Mouse (Mus musculus) mouse trophoblast stem cell (cell line): ENCODE results near the gene Slc11a1.
"Not testable (repeated sequence)": the region's sequence is repeated elsewhere in the genome, so short reads cannot be mapped to it uniquely, and the experiment has no call there.

Source experiments
- in situ Hi-C, 2 experiments: fragments of 300-500 bp; cut with MseI, MboI; formaldehyde crosslinking; loops; 2 replicates in 1 of 2; 3 replicates in 1 of 2; pipeline ENCODE4 v1.15.1; 2025

Slc11a1 gene

DNA sequence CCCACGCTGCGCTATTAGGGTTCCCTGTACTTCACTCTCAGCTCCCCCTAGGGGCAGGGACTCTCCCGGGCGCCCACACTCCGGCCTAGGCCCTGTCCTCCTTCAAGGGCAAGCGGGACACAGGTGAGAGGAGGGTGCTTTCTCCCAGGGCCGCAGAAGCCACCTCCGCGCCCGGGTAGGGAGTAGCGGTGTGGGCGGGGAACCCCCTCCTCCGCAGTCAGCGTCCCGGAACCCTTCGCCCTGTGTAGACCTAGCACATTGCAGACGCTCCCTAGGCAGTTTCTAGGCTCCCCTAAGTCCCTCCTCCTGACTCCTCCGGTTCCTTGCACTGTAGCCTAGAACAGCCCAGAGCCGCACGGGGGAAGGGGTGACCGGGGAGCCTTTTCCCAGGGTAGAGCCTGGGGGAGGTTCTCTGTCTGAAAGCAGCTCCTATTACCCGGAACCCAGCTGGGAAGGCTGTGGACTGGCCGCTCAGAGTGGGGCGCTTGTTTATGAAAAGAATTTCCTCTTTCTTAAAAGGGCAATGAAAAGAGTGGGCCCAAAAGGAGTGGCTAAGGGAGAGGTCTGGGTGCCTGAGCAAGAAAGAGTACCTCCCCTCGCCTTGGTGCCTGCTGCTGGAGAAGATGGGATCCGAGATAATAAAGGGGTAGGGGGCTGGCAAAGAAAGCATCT lies 11.9 kb downstream of the Slc11a1 start:
- in situ Hi-C loops, result no loop called here

DNA sequence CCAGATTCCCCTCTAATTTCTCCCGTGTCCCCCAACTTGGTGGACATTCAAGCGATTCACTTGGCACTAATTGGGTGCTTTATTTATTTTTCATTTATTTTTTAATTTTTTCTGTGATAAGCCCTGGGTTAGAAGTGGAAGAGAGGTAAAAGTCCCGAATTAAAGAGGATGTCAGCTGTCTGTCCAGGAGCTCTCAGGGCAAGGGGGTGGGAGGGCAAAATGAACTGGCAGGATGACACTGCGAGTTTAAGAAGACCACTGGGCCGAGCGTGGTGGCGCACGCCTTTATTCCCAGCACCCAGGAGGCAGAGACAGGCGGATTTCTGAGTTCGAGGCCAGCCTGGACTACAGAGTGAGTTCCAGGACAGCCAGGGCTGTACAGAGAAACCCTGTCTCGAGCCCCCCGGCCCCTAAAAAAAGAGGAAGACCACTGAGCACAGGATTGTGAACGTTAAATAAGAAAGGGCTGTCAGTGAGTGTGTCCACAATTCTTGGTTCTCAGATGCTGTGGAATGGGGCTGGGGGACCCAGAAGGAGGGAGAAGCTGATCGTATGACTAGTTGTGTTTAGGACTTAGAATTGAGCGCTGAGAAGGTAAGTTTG lies 12.5 kb downstream of the Slc11a1 start:
- in situ Hi-C loops, result no loop called here

DNA sequence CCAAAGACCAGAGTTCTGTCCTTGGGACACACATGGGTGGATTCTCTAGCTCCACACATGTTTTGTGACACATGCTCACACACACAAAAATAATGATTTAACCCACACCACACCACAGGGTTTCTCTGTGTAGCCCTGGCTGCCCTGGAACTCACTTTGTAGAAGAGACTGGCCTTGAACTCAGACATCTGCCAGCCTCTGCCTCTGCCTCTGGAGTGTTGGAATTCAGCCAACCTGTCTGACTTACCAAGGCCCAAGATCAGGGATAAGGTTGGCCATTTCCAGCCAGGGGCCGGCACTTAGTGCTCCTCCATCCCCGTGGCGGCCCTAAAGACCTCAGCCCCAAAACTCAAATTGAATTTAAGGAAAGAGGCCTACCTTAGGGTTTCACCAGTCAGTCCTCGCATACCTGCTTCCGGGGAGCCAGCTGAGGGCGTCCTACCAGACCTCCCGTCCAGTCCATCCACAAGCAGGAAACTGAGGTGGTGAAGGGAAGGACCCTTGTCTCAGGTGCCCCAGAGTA lies 13.5 kb downstream of the Slc11a1 start:
- in situ Hi-C loops, result no loop called here

DNA sequence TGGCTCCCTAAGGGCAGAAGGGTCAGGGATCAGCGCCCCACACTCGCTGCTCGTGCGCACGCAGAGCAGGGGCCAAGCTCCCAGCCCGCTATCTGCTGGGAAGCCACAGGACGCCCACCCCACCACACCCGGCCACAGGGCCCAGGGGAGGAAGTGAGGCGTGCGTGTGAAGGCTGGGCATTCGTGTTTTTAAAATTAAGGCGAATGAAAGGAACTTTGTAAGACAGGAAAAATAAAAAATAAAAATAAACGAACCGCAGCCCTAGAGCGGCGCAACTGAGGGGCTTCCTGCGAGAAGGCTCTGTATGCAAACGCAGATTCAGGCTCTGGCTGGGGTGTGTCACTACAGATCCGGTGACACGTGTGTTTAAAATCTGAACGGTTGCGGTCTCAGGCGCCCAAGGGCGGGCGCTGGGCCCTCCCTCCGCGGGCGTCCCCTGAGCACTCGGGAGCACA lies 14.9 kb downstream of the Slc11a1 start:
- in situ Hi-C loops, result no loop called here

DNA sequence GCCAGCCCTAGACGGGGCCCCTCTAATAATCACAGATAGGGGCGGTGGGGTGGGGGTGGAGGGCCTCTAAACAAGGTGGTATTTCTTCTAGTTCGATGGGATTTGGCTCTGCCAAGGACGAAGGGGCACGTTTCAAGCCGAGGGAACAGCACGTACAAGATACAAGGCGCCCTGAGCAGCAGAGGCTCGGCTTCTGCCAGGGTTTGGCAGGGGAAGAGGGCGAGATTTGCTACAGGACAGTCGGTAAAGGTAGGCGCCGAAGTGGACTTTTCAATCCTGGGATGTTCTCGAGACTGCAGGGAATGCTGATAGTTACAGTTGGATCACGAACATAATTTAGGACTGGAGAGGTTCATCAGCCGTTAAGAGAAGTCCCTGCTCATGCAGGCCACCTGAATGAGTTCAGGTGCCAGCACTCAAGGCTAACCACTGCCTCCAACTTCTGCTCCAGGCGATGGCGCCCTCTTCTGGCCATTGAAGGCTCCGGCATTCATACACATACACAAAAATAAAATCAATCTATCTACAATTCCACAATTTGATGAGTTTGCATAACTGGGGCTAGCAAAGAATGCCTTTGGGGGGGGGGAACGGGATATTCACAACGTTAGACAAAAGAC lies 15.4 kb downstream of the Slc11a1 start:
- in situ Hi-C loops, result no loop called here

DNA sequence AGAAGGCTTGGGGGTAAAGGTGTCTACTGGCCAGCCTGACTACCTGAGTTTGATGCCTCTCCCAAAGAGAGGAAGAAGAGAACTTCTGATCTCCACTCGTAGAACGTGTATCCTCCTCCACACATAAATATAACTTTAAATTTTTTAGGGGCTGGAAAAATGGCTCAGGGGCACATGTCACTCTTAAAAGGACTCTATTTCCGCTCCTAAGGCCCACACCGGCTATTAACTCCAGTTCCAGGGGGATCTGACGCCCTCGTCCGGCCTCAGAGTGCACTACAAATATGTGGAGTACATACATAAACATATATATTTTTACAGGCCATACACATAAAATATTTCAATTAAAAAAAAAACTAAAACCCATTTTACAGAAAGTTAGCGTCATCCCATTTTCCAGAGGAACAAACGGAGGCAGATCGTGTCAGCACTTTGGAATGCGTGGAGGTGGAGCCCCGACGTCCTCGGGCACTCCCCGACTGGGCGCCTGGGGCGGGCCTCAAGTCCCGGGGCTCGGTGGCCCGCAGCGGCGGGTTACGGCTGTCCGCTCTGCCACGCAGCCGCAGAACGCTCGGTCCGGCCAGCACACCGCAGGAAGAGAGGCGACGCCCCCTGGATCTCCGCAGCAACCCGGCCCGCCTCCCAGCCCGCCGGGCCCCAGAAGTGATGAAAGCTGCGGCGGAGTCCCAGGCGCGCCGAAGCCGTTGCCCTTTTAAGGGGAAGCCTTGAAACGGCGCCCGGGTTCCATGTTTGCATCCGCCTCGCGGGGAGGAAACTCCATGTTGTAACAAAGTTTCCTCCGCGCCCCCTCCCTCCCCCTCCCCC lies 16.1 kb downstream of the Slc11a1 start, which contains the start of gene Ctdsp1:
TSS of gene Ctdsp1 (plus strand) at position 586 of the 825 bp plus-strand sequence.
- in situ Hi-C loops, result no loop called here

DNA sequence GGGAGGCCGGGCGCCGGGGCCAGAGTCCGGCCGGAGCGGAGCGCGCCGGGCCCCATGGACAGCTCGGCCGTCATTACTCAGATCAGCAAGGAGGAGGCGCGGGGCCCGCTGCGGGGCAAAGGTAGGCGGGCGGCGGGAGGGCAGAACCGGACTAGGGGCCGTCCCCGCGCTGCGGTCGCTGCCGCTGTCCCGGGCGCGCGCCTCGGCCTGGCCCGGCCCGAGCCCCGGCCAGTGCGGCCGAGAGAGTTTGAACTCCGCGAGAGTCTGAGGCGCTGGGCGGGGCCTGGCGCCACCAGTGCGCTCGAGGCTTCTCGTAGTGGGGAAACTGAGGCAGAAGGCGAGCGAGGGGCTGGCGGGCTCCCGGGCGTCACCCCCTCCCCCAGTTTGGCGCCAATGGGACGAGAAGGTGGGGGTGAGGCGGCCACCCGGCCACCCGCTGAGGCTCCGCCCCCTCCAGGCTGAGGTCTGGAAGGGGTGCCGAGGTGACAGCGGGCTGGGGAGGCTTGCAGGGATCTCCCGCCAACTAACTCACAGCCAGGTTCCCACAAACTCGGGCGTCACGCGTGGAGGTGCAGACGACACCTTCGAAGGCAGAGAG lies 16.9 kb downstream of the Slc11a1 start:
- in situ Hi-C loops, result no loop called here

GRCm38 (mm10) chr1:74392446-74392994 lies 17.5 kb downstream of the Slc11a1 start:
- in situ Hi-C loops, result no loop called here

GRCm38 (mm10) chr1:74393010-74393409 lies 18.0 kb downstream of the Slc11a1 start:
- in situ Hi-C loops, result no loop called here

- in situ Hi-C loops, result no loop called here
Measured at GRCm38 (mm10) chr1:74393697-74394096, 18.7 kb downstream of the Slc11a1 start.

DNA sequence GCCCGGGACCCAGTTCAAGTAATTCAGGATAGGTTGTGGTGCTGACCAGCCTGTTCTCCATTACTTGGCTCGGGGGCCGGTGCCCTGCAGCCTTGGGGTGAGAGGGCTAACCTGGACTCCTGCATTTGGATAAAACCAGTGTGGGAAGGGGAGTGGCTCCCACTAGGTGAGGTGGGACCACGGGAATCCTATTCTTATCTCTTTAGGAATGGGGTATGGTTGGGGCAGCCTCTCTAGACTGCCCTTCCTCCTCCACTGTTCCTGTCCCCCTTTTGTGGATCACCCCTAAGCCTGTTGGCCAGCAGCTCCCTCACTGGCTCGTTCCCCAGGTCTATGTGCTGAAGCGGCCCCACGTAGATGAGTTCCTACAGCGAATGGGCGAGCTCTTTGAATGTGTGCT lies 19.3 kb downstream of the Slc11a1 start:
- in situ Hi-C loops, result no loop called here

DNA sequence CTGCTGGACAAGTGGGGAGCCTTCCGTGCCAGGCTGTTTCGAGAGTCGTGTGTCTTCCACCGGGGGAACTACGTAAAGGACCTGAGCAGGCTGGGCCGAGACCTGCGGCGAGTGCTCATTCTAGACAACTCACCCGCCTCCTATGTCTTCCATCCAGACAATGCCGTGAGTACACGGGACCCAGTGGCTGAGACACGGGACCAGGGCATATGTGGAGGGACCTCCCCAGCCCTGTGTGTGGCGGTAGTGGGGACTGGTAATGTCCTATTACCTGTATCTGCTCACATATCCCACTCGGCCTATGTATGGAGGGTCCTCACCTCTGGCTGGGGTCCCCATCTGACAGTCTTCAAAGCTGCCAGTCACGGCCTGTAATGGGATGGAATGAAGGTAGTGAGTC lies 19.9 kb downstream of the Slc11a1 start:
- in situ Hi-C loops, result no loop called here

DNA sequence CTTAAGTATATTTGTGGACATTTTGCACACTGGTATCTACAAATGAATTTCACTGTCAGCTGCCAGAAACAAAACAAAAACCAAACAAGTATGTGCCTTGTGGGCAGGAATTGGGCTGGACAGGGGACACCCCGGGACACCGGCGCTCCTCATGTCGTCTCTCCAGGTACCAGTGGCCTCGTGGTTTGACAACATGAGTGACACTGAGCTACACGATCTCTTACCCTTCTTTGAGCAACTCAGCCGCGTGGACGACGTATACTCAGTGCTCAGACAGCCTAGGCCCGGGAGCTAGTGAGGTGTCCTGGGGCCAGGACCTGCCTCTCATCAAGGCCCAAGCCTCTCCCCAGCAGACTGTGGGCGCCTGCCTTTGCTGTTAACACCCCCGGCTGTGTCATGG lies 20.3 kb downstream of the Slc11a1 start:
- in situ Hi-C loops, result no loop called here

GRCm38 (mm10) chr1:74396456-74397222 lies 21.6 kb downstream of the Slc11a1 start:
- in situ Hi-C loops, result not testable (repeated sequence)

GRCm38 (mm10) chr1:74397268-74397918 lies 22.4 kb downstream of the Slc11a1 start:
- in situ Hi-C loops, result no loop called here

GRCm38 (mm10) chr1:74397919-74398451 lies 23.0 kb downstream of the Slc11a1 start:
- in situ Hi-C loops, result no loop called here

DNA sequence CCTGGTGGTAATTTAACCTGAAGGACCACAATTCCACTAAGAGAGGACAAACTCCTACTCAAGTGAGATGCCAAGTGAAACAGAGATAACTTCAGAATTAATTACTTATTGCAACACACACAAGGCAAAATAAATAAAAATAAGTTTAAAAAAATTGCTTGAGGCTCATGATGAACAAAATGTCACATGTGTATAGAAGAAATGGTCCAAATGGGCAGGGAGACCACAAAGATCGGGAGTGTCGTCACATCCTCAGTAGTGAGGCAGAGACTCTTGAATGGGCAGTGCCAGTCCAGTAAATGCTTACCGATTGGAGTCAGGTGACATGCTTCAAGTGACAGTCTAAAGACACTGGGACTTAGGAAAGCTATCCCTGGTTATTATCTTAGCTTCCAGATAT lies 25.5 kb downstream of the Slc11a1 start:
- in situ Hi-C loops, result no loop called here

DNA sequence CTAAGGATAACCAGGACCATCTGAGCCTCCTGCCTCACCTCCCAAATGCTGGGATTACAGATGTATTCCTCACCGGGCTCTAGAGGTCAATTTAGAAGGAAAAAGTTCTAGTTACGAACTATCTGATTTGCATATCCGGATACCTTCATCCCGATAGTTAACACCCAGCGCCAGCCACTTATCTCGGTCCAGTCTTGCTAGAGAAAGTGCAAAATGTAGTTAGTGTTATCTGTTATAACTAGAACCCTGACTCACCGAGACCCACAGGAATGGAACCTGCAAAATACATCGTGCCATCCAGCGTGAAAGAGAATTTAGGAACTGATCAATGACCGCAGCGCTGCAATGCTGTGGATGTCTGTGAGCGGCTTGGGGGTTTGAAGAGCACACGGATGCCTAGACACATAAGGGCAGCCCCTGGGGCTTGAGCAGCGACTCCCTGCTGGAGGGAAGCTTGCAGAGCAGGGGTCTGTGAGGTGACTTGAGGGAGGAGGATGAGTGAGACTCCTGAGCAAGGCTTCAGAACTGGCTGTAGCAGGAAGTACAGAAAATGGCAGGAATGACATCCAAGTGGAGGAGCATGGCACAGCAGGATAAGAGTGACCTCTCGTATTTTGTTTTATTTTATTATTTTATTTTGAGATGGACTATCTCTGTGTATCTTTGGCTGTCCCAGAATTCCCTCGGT lies 26.2 kb downstream of the Slc11a1 start:
- in situ Hi-C loops, result no loop called here

GRCm38 (mm10) chr1:74404206-74404605 lies 29.2 kb downstream of the Slc11a1 start:
- in situ Hi-C loops, result no loop called here
